Comparison of ENCODE assay signal across 28 mouse cellular contexts in genomic region chr6:83697932-83698331, GRCm38 (mm10). TPM values are rescaled to one million over a fixed set of nuclear protein-coding genes. Genes with fewer than 3 reads are reported as not detected.
A peak's percentile ranks its signal among the peaks of the same experiment; 100 is the strongest.
DNase-seq lines count a peak whose midpoint lies in the region; ATAC-seq and TF ChIP-seq lines count a peak whose summit lies in the region.
"Had no signal": no experiment of that assay in that cellular context is flagged by ENCODE, and none has a peak within 500 bp of the region (broad histone marks: within the 10 kb centered on the region; RNA-seq: fewer than 3 reads in every experiment).

No protein-coding gene starts in this region.

- H3K27me3 ChIP-seq in hindbrain, embryonic 11.5 days (ENCODE audit: control insufficient read depth, insufficient read depth, low read length): peaks cover 93% of the 10 kb centered on the region
- peaks cover 82% of the 10 kb centered on the region for H3K27me3 ChIP-seq in hindbrain, postnatal 0 days (ENCODE audit: insufficient read depth, low read length)
- peaks cover 90% of the 10 kb centered on the region for H3K27me3 ChIP-seq in E14TG2a.4 (ENCODE audit: insufficient read depth, low read length)
- peaks cover 91% of the 10 kb centered on the region for H3K27me3 ChIP-seq in forebrain, postnatal 0 days (ENCODE audit: insufficient read depth, low read length)

- no peaks in the 10 kb centered on the region for H3K9me3 ChIP-seq in hindbrain, embryonic 11.5 days (ENCODE audit: control insufficient read depth, low read length)
- no peaks in the 10 kb centered on the region for H3K9me3 ChIP-seq in hindbrain, postnatal 0 days (ENCODE audit: low read length)
- no peaks in the 10 kb centered on the region for H3K9me3 ChIP-seq in E14TG2a.4 (ENCODE audit: low read length)
- no peaks in the 10 kb centered on the region for H3K9me3 ChIP-seq in ES-E14 (ENCODE audit: control insufficient read depth, insufficient read depth, low read depth, low read length)
- H3K9me3 ChIP-seq in forebrain, postnatal 0 days (ENCODE audit: low read length): no peaks in the 10 kb centered on the region
- H3K9me3 ChIP-seq: embryonic facial prominence, embryonic 13.5 days; forebrain, embryonic 12.5 days; heart, embryonic 12.5 days; hindbrain, embryonic 10.5 days; intestine, embryonic 15.5 days had no signal

- H3K9ac ChIP-seq in hindbrain, embryonic 11.5 days (ENCODE audit: low read depth, low read length): no peak overlapping the region
- H3K9ac ChIP-seq in hindbrain, postnatal 0 days (replicated peaks; ENCODE audit: low read length): no peak overlapping the region
- no peak overlapping the region for H3K9ac ChIP-seq in ES-E14 (ENCODE audit: insufficient read depth, low read depth, low read length, poor library complexity, severe bottlenecking)
- no peak overlapping the region for H3K9ac ChIP-seq in forebrain, postnatal 0 days
- H3K9ac ChIP-seq: embryonic facial prominence, embryonic 13.5 days; forebrain, embryonic 12.5 days; heart, embryonic 12.5 days; intestine, embryonic 15.5 days had no signal

- no peak for ATAC-seq in hindbrain, embryonic 11.5 days (ENCODE audit: low FRiP score)
- no peak for ATAC-seq in hindbrain, postnatal 0 days
- no peak for ATAC-seq in forebrain, postnatal 0 days
- ATAC-seq: forebrain, embryonic 16.5 days; hindbrain, embryonic 16.5 days; intestine, embryonic 15.5 days had no signal

- in situ Hi-C loops in ES-E14 (cut with MboI; ENCODE audit: low sequenced_read_pairs in 2 of 2, unreplicated experiment in 2 of 2): no loop called here

- peak; percentile 10 for DNase-seq in hindbrain, embryonic 11.5 days (ENCODE audit: low spot score)
- no peak for DNase-seq in hindbrain, postnatal 0 days (ENCODE audit: low spot score)
- no peak for DNase-seq in ES-E14 (ENCODE audit: low read depth, low spot score)
- peak; percentile 74 for DNase-seq in retina, adult 2 months (ENCODE audit: low read depth, low spot score)
- no peak for DNase-seq in forebrain, postnatal 0 days
- no peak for DNase-seq in layer of hippocampus, adult 18-20 months (ENCODE audit: low spot score in 2 of 2)
- DNase-seq in kidney, postnatal 25 days: no peak
- DNase-seq: adrenal gland, adult 2 months; adrenal gland, postnatal 25 days; cerebellum, adult 2 months; cerebellum, postnatal 10 days; embryo, embryonic 11 days; gastrocnemius, postnatal 14 days had no signal

- no peaks in the 10 kb centered on the region for H3K36me3 ChIP-seq in hindbrain, embryonic 11.5 days (ENCODE audit: control insufficient read depth, insufficient read depth, low read length)
- no peaks in the 10 kb centered on the region for H3K36me3 ChIP-seq in hindbrain, postnatal 0 days (ENCODE audit: insufficient read depth, low read length)
- H3K36me3 ChIP-seq in E14TG2a.4 (ENCODE audit: insufficient read depth, low read length) (no peaks in the 10 kb centered on the region), ES-E14 (ENCODE audit: control insufficient read depth, insufficient read depth, low read length, poor library complexity, severe bottlenecking) (no peaks in the 10 kb centered on the region)
- H3K36me3 ChIP-seq in forebrain, postnatal 0 days (ENCODE audit: insufficient read depth): no peaks in the 10 kb centered on the region
- H3K36me3 ChIP-seq: embryonic facial prominence, embryonic 13.5 days; forebrain, embryonic 12.5 days; heart, embryonic 12.5 days; hindbrain, embryonic 10.5 days; intestine, embryonic 15.5 days had no signal

- WGBS in hindbrain, embryonic 11.5 days: 1% methylated on average over 8 of the region's 8 CpGs
- 6% methylated on average over 8 of the region's 8 CpGs for WGBS in hindbrain, postnatal 0 days
- under 1% methylated on average over 8 of the region's 8 CpGs for WGBS in forebrain, postnatal 0 days

- no peak overlapping the region for H3K4me2 ChIP-seq in hindbrain, embryonic 11.5 days (replicated peaks; ENCODE audit: low read depth, low read length)
- H3K4me2 ChIP-seq in hindbrain, postnatal 0 days (ENCODE audit: low read depth, low read length): no peak overlapping the region
- no peak overlapping the region for H3K4me2 ChIP-seq in forebrain, postnatal 0 days (ENCODE audit: low read depth)
- H3K4me2 ChIP-seq: embryonic facial prominence, embryonic 13.5 days; forebrain, embryonic 12.5 days; heart, embryonic 12.5 days; intestine, embryonic 15.5 days had no signal

- TF ChIP-seq CTCF in hindbrain, postnatal 0 days (IDR thresholded peaks at IDR 0.05; ENCODE audit: low read depth): no peak
- TF ChIP-seq CTCF in E14TG2a.4 (conservative IDR thresholded peaks at IDR 0.05; ENCODE audit: low read length): no peak
- no peak for TF ChIP-seq CTCF in forebrain, postnatal 0 days (IDR thresholded peaks at IDR 0.05; ENCODE audit: low read depth)

- H3K4me1 ChIP-seq in hindbrain, embryonic 11.5 days (replicated peaks; ENCODE audit: control insufficient read depth, insufficient read depth, low read length): 0 out of 2 replicates have a peak, but pooled peaks cover 2% of the 10 kb centered on the region
- H3K4me1 ChIP-seq in hindbrain, postnatal 0 days (ENCODE audit: insufficient read depth, low read length): no peaks in the 10 kb centered on the region
- H3K4me1 ChIP-seq in E14TG2a.4 (replicated peaks; ENCODE audit: low read depth, low read length) (peaks cover 85% of the 10 kb centered on the region), ES-E14 (ENCODE audit: control insufficient read depth in 2 of 2, insufficient read depth in 2 of 2, low read length in 2 of 2, poor library complexity in 1 of 2) (peaks cover 6 to 21% of the 10 kb centered on the region in 2 experiments; a peak in 2 of 4 replicates)
- no peaks in the 10 kb centered on the region for H3K4me1 ChIP-seq in forebrain, postnatal 0 days (ENCODE audit: insufficient read depth)

- no peak overlapping the region for H3K4me3 ChIP-seq in hindbrain, embryonic 11.5 days (ENCODE audit: low read depth, low read length)
- no peak overlapping the region for H3K4me3 ChIP-seq in hindbrain, postnatal 0 days (ENCODE audit: low read length)
- H3K4me3 ChIP-seq in E14TG2a.4 (replicated peaks; ENCODE audit: low read length) (peak overlapping the region; percentile 50), ES-E14 (ENCODE audit: insufficient read depth in 1 of 2, low read depth in 1 of 2, low read length in 2 of 2, poor library complexity in 1 of 2, severe bottlenecking in 1 of 2) (peak overlapping the region; percentile 8 to 38; a peak in 2 of 4 replicates)
- no peak overlapping the region for H3K4me3 ChIP-seq in forebrain, postnatal 0 days (ENCODE audit: low read depth, low read length)
- H3K4me3 ChIP-seq: embryonic facial prominence, embryonic 13.5 days; forebrain, embryonic 12.5 days; heart, embryonic 12.5 days; hindbrain, embryonic 10.5 days; intestine, embryonic 15.5 days had no signal

- no peak overlapping the region for H3K27ac ChIP-seq in hindbrain, embryonic 11.5 days (ENCODE audit: low read depth, low read length)
- no peak overlapping the region for H3K27ac ChIP-seq in hindbrain, postnatal 0 days
- H3K27ac ChIP-seq in ES-E14 (ENCODE audit: insufficient read depth, low read depth, low read length, poor library complexity, severe bottlenecking): no peak overlapping the region
- no peak overlapping the region for H3K27ac ChIP-seq in forebrain, postnatal 0 days (ENCODE audit: low read depth, low read length)
- H3K27ac ChIP-seq: embryonic facial prominence, embryonic 13.5 days; forebrain, embryonic 12.5 days; hindbrain, embryonic 10.5 days; intestine, embryonic 15.5 days had no signal

TF ChIP-seq in ES-E14, 5 proteins besides CTCF, POLR2A, EP300 and RAD21:
- TF ChIP-seq MAFK (IDR thresholded peaks at IDR 0.05; ENCODE audit: insufficient read depth, low read depth, low read length) (no peak), HCFC1 (IDR thresholded peaks at IDR 0.05; ENCODE audit: borderline replicate concordance, insufficient read depth, low read length) (no peak), ZNF384 (IDR thresholded peaks at IDR 0.05; ENCODE audit: low read depth, low read length) (no peak), ZC3H11A (IDR thresholded peaks at IDR 0.05; ENCODE audit: borderline replicate concordance, low read depth, low read length) (no peak), CHD2 (IDR thresholded peaks at IDR 0.05; ENCODE audit: low read depth, low read length) (no peak)

RNA-seq across cellular contexts. Expression of gene Vax2, which starts 13.1 kb away (rescaled TPM):
- 0.23 and 0.39 TPM in 2 replicates for polyA plus RNA-seq in hindbrain, embryonic 11.5 days (2014; fragmentation: Nextera tagmentation; extraction: Ambion mirVana)
- not detected in 2 replicates for total RNA-seq in hindbrain, postnatal 0 days (2014; rRNA removed)
- polyA plus RNA-seq in hindbrain, postnatal 0 days (2015; fragmentation: Nextera tagmentation; extraction: Ambion mirVana): not detected in 2 replicates
- 0.69 and 2.1 TPM in 2 replicates for total RNA-seq in ES-E14 (2012; rRNA removed)
- total RNA-seq in forebrain, postnatal 0 days (2014; rRNA removed): not detected in 2 replicates
- not detected in 2 replicates for polyA plus RNA-seq in forebrain, postnatal 0 days (2015; fragmentation: Nextera tagmentation; extraction: Ambion mirVana)
- not detected for total RNA-seq in layer of hippocampus, adult 18-20 months (2021)
- total RNA-seq: adrenal gland, adult 2 months; adrenal gland, postnatal 25 days; gastrocnemius, adult 18-20 months; gastrocnemius, postnatal 14 days; granulocyte monocyte progenitor cell, adult 5-6 weeks; heart, adult 8-10 months; heart, postnatal 25 days had no signal
- polyA plus RNA-seq: adrenal gland, adult 2 months; cerebellum, adult 2 months; embryonic facial prominence, embryonic 13.5 days; forebrain, embryonic 16.5 days; heart, embryonic 16.5 days; hindbrain, embryonic 16.5 days; intestine, embryonic 15.5 days had no signal

RNA-seq across cellular contexts. Expression of gene Cd207, which starts 20.3 kb away (rescaled TPM):
- not detected in 2 replicates for polyA plus RNA-seq in hindbrain, embryonic 11.5 days (2014; fragmentation: Nextera tagmentation; extraction: Ambion mirVana)
- total RNA-seq in hindbrain, postnatal 0 days (2014; rRNA removed): not detected in 2 replicates
- not detected in 2 replicates for polyA plus RNA-seq in hindbrain, postnatal 0 days (2015; fragmentation: Nextera tagmentation; extraction: Ambion mirVana)
- total RNA-seq in ES-E14 (2012; rRNA removed): not detected in 2 replicates
- total RNA-seq in forebrain, postnatal 0 days (2014; rRNA removed): not detected in 2 replicates
- polyA plus RNA-seq in forebrain, postnatal 0 days (2015; fragmentation: Nextera tagmentation; extraction: Ambion mirVana): not detected in 2 replicates
- not detected for total RNA-seq in layer of hippocampus, adult 18-20 months (2021)
- total RNA-seq: adrenal gland, adult 2 months; adrenal gland, postnatal 25 days; gastrocnemius, adult 18-20 months; gastrocnemius, postnatal 14 days; granulocyte monocyte progenitor cell, adult 5-6 weeks; MEL had no signal
- polyA plus RNA-seq: C2C12; cerebellum, adult 2 months; embryonic facial prominence, embryonic 13.5 days; forebrain, embryonic 12.5 days; forebrain, embryonic 16.5 days; heart, embryonic 12.5 days; hindbrain, embryonic 10.5 days; hindbrain, embryonic 16.5 days; intestine, embryonic 15.5 days had no signal

RNA-seq across cellular contexts. Expression of gene Clec4f, which starts 41.9 kb away (rescaled TPM):
- not detected in 2 replicates for polyA plus RNA-seq in hindbrain, embryonic 11.5 days (2014; fragmentation: Nextera tagmentation; extraction: Ambion mirVana)
- total RNA-seq in hindbrain, postnatal 0 days (2014; rRNA removed): 0.05 and 0.11 TPM in 2 replicates
- polyA plus RNA-seq in hindbrain, postnatal 0 days (2015; fragmentation: Nextera tagmentation; extraction: Ambion mirVana): 0.09 TPM in 1 of 2 replicates, not detected in the other
- total RNA-seq in ES-E14 (2012; rRNA removed): not detected in 2 replicates
- total RNA-seq in forebrain, postnatal 0 days (2014; rRNA removed): not detected in 2 replicates
- polyA plus RNA-seq in forebrain, postnatal 0 days (2015; fragmentation: Nextera tagmentation; extraction: Ambion mirVana): 0.28 TPM in 1 of 2 replicates, not detected in the other
- total RNA-seq in layer of hippocampus, adult 18-20 months (2021): not detected
- total RNA-seq: adrenal gland, postnatal 25 days; gastrocnemius, adult 18-20 months; gastrocnemius, postnatal 14 days; granulocyte monocyte progenitor cell, adult 5-6 weeks; heart, postnatal 25 days; MEL had no signal
- polyA plus RNA-seq: adrenal gland, adult 2 months; C2C12; cerebellum, adult 2 months; embryonic facial prominence, embryonic 13.5 days; forebrain, embryonic 12.5 days; forebrain, embryonic 16.5 days; hindbrain, embryonic 10.5 days; hindbrain, embryonic 16.5 days had no signal

RNA-seq across cellular contexts. Expression of gene Atp6v1b1, which starts 44.9 kb away (rescaled TPM):
- 0.15 TPM in 1 of 2 replicates, not detected in the other for polyA plus RNA-seq in hindbrain, embryonic 11.5 days (2014; fragmentation: Nextera tagmentation; extraction: Ambion mirVana)
- not detected in 2 replicates for total RNA-seq in hindbrain, postnatal 0 days (2014; rRNA removed)
- polyA plus RNA-seq in hindbrain, postnatal 0 days (2015; fragmentation: Nextera tagmentation; extraction: Ambion mirVana): not detected in 2 replicates
- total RNA-seq in ES-E14 (2012; rRNA removed): not detected in 2 replicates
- total RNA-seq in forebrain, postnatal 0 days (2014; rRNA removed): 0.19 and 0.77 TPM in 2 replicates
- polyA plus RNA-seq in forebrain, postnatal 0 days (2015; fragmentation: Nextera tagmentation; extraction: Ambion mirVana): 0.38 and 0.53 TPM in 2 replicates
- under 1 TPM; 0.20 to 0.37 TPM for total RNA-seq in layer of hippocampus, adult 18-20 months (2021)
- total RNA-seq: adrenal gland, adult 2 months; adrenal gland, postnatal 25 days; gastrocnemius, adult 18-20 months; gastrocnemius, postnatal 14 days; granulocyte monocyte progenitor cell, adult 5-6 weeks; heart, postnatal 25 days; MEL had no signal
- polyA plus RNA-seq: adrenal gland, adult 2 months; C2C12; cerebellum, adult 2 months; forebrain, embryonic 12.5 days; heart, embryonic 12.5 days; hindbrain, embryonic 10.5 days; hindbrain, embryonic 16.5 days had no signal

Comparison
In these comparisons a context has a peak if more than half of its experiments do, and no peak if none do; other contexts are left out.
1. DNase-seq: peak in hindbrain, embryonic 11.5 days (single experiment) and retina, adult 2 months (single experiment); none in hindbrain, postnatal 0 days (single experiment), ES-E14 (single experiment), forebrain, postnatal 0 days (single experiment), layer of hippocampus, adult 18-20 months (0 of 2) and kidney, postnatal 25 days (0 of 2).
2. H3K4me3 ChIP-seq: peak in E14TG2a.4 (single experiment) and ES-E14 (2 of 2); none in hindbrain, embryonic 11.5 days (single experiment), hindbrain, postnatal 0 days (single experiment) and forebrain, postnatal 0 days (single experiment).